Mouse (Mus musculus) kidney, adult 2 months (tissue): ENCODE measurements at regions not wholly inside any gene's neighbourhood (a gene's known extent, or its start where the extent isn't known, plus 50 kb on each side); places are given as distances from the start of the nearest gene placed in this dataset.

ENCODE experiments used
- DNase-seq: peaks from one replicate; pipeline ENCODE4 v3.0.0; 2021
- H3K27ac ChIP-seq: fragments of 200-500 bp; 2 replicates; pipeline ENCODE4 v1.5.1; 2012; ENCODE audit warnings: low read depth, low read length, control low read depth, inconsistent platforms; ENCODE audit not compliant: insufficient read depth
- H3K27me3 ChIP-seq: fragments of 200-500 bp; replicated peaks from 2 replicates; pipeline ENCODE4 v1.6.1; 2012; ENCODE audit warnings: mild to moderate bottlenecking, moderate library complexity, low read length, inconsistent platforms; ENCODE audit not compliant: control insufficient read depth, insufficient read depth
- H3K36me3 ChIP-seq: fragments of 200-500 bp; 2 replicates; pipeline ENCODE4 v1.6.1; 2012; ENCODE audit warnings: mild to moderate bottlenecking, moderate library complexity, low read length, inconsistent platforms; ENCODE audit not compliant: control insufficient read depth, insufficient read depth
- H3K4me1 ChIP-seq: fragments of 200-500 bp; 2 replicates; pipeline ENCODE4 v1.6.1; 2011; ENCODE audit warnings: low read length; ENCODE audit not compliant: control insufficient read depth, insufficient read depth
- H3K4me3 ChIP-seq: fragments of 200-500 bp; 2 replicates; pipeline ENCODE4 v1.5.1; 2011; ENCODE audit warnings: mild to moderate bottlenecking, low read depth, low read length, control low read depth; ENCODE audit not compliant: insufficient read depth
- CTCF ChIP-seq: fragments of 200-500 bp; conservative IDR thresholded peaks from 2 replicates; pipeline ENCODE4 v1.5.1; 2011; ENCODE audit warnings: low read depth, mild to moderate bottlenecking, control low read depth, low read length, moderate library complexity, mixed read lengths; ENCODE audit not compliant: insufficient read depth, insufficient read length
- POLR2A ChIP-seq: fragments of 200-500 bp; IDR thresholded peaks from one replicate; pipeline ENCODE4 v1.6.1; 2011; ENCODE audit warnings: low read depth, low read length, control low read depth
- WGBS: fragments of 180-500 bp; shearing (Covaris S2); methylation state at CpG from one replicate; pipeline ENCODE4 v1.1.7; 2018; 5-methylcytosine and 5-hydroxymethylcytosine counted together

- TF ChIP-seq POLR2A (no peak), CTCF (no peak)
- 59% methylated on average over 3 of the region's 3 CpGs for WGBS
- Histone ChIP-seq H3K27me3 (no peaks in the 10 kb centered on the region), H3K4me1 (no peaks in the 10 kb centered on the region), H3K27ac (no peak overlapping the region), H3K36me3 (no peaks in the 10 kb centered on the region), H3K4me3 (no peak overlapping the region)
- DNase-seq = no peak
Measured at GRCm38 (mm10) chr5:53380203-53380602, 85.7 kb upstream of the Rbpj start.

- no peaks in the 10 kb centered on the region for H3K27me3 ChIP-seq
- DNase-seq = no peak
- H3K4me1 ChIP-seq = no peaks in the 10 kb centered on the region
- no peak overlapping the region for H3K27ac ChIP-seq
- no peak overlapping the region for H3K4me3 ChIP-seq
- TF ChIP-seq CTCF = no peak
- no peak for TF ChIP-seq POLR2A
- 55% methylated on average over 13 of the region's 13 CpGs for WGBS
- H3K36me3 ChIP-seq = no peaks in the 10 kb centered on the region
Measured at GRCm38 (mm10) chr5:53381492-53382199, 84.3 kb upstream of the Rbpj start.

- no peak overlapping the region for H3K27ac ChIP-seq
- whole genome bisulfite sequencing = 85% methylated on average over 7 of the region's 7 CpGs
Measured at GRCm38 (mm10) chr5:53384026-53384425, 81.9 kb upstream of the Rbpj start.

GRCm38 (mm10) chr5:53385513-53386148 is 80.3 kb upstream of the Rbpj start:
- Histone ChIP-seq H3K27me3 (no peaks in the 10 kb centered on the region), H3K4me3 (no peak overlapping the region), H3K4me1 (no peaks in the 10 kb centered on the region), H3K27ac (no peak overlapping the region), H3K36me3 (no peaks in the 10 kb centered on the region)
- DNase-seq = no peak
- no peak for TF ChIP-seq CTCF
- no peak for TF ChIP-seq POLR2A
- 86% methylated on average over 3 of the region's 3 CpGs for WGBS

More at GRCm38 (mm10) chr5:53384026-53384425, 81.9 kb upstream of the Rbpj start:
- H3K4me1 ChIP-seq = no peaks in the 10 kb centered on the region
- H3K4me3 ChIP-seq = no peak overlapping the region
- no peaks in the 10 kb centered on the region for H3K36me3 ChIP-seq
- DNase-seq = no peak
- no peaks in the 10 kb centered on the region for H3K27me3 ChIP-seq
- TF ChIP-seq POLR2A = no peak
- no peak for TF ChIP-seq CTCF

GRCm38 (mm10) chr5:53393571-53393970 is 72.4 kb upstream of the Rbpj start:
- DNase-seq = no peak
- no peaks in the 10 kb centered on the region for H3K4me1 ChIP-seq
- WGBS = 98% methylated on average over 2 of the region's 2 CpGs
- H3K4me3 ChIP-seq = no peak overlapping the region
- no peaks in the 10 kb centered on the region for H3K27me3 ChIP-seq
- TF ChIP-seq CTCF (no peak), POLR2A (no peak)
- no peaks in the 10 kb centered on the region for H3K36me3 ChIP-seq
- no peak overlapping the region for H3K27ac ChIP-seq

- Histone ChIP-seq H3K4me1 (no peaks in the 10 kb centered on the region), H3K36me3 (no peaks in the 10 kb centered on the region), H3K4me3 (no peak overlapping the region), H3K27me3 (no peaks in the 10 kb centered on the region), H3K27ac (no peak overlapping the region)
- TF ChIP-seq CTCF (no peak), POLR2A (no peak)
- DNase-seq = no peak
- 91% methylated on average over 3 of the region's 3 CpGs for WGBS
Measured at GRCm38 (mm10) chr5:53394560-53394959, 71.4 kb upstream of the Rbpj start.

GRCm38 (mm10) chr5:53398428-53399058 is 67.4 kb upstream of the Rbpj start:
- no peaks in the 10 kb centered on the region for H3K4me1 ChIP-seq
- no peak overlapping the region for H3K27ac ChIP-seq
- WGBS = 91% methylated on average over 8 of the region's 8 CpGs
- no peak for DNase-seq
- no peaks in the 10 kb centered on the region for H3K27me3 ChIP-seq
- no peak for TF ChIP-seq POLR2A
- TF ChIP-seq CTCF = no peak
- no peaks in the 10 kb centered on the region for H3K36me3 ChIP-seq
- no peak overlapping the region for H3K4me3 ChIP-seq
